Mouse (Mus musculus) embryonic facial prominence, embryonic 11.5 days (tissue): Measurements from ENCODE around the gene Phf14. TPM values are rescaled to one million over a fixed set of nuclear protein-coding genes. Genes with fewer than 3 reads are reported as not detected.

Experiments used
- ATAC-seq: fragments of 200-750 bp; cut with Nextera tagmentation; replicated peaks from 2 replicates; pipeline ENCODE4 v1.8.0; 2017; ENCODE audit warnings: low read depth; ENCODE audit not compliant: insufficient number of reproducible peaks, low FRiP score, low TSS enrichment
- DNase-seq: peaks from one replicate; pipeline ENCODE4 v3.0.0-alpha.2; 2015; ENCODE audit warnings: low spot score
- H3K27ac ChIP-seq: fragments of 300-500 bp; sonication (generic); replicated peaks from 2 replicates; pipeline ENCODE4 v1.5.1; 2014; ENCODE audit warnings: mild to moderate bottlenecking, low read depth, low read length, control low read depth
- H3K27me3 ChIP-seq: fragments of 300-500 bp; sonication (generic); 2 replicates; pipeline ENCODE4 v1.6.1; 2014; ENCODE audit warnings: mild to moderate bottlenecking, low read length, moderate library complexity, mixed read lengths; ENCODE audit not compliant: control insufficient read depth, insufficient read depth
- H3K36me3 ChIP-seq: fragments of 300-500 bp; sonication (generic); replicated peaks from 2 replicates; pipeline ENCODE4 v1.6.1; 2014; ENCODE audit warnings: low read depth, mild to moderate bottlenecking, low read length, moderate library complexity, mixed read lengths; ENCODE audit not compliant: control insufficient read depth, insufficient read depth
- H3K4me1 ChIP-seq: fragments of 300-500 bp; sonication (generic); 2 replicates; pipeline ENCODE4 v1.6.1; 2014; ENCODE audit warnings: low read length, mixed read lengths; ENCODE audit not compliant: control insufficient read depth, insufficient read depth
- H3K4me2 ChIP-seq: fragments of 300-500 bp; sonication (generic); 2 replicates; pipeline ENCODE4 v1.6.1; 2014; ENCODE audit warnings: low read depth, mild to moderate bottlenecking, control low read depth, low read length, moderate library complexity
- H3K4me3 ChIP-seq: fragments of 300-500 bp; sonication (generic); 2 replicates; pipeline ENCODE4 v1.5.1; 2014; ENCODE audit warnings: low read depth, low read length, control low read depth
- H3K9ac ChIP-seq: fragments of 300-500 bp; sonication (generic); replicated peaks from 2 replicates; pipeline ENCODE4 v1.6.1; 2014; ENCODE audit warnings: mild to moderate bottlenecking, control low read depth, low read length
- H3K9me3 ChIP-seq: fragments of 300-500 bp; sonication (generic); replicated peaks from 2 replicates; pipeline ENCODE4 v1.6.1; 2016; ENCODE audit warnings: mild to moderate bottlenecking, low read length, inconsistent platforms, mixed read lengths; ENCODE audit not compliant: control insufficient read depth
- WGBS: fragments of 180-500 bp; shearing (Covaris S2); extraction: QIAGEN DNeasy Blood & Tissue Kit; methylation state at CpG from one replicate; pipeline ENCODE4 v1.1.7; 2014; 5-methylcytosine and 5-hydroxymethylcytosine counted together
- polyA plus RNA-seq: library from polyadenylated mRNA; unstranded; fragments of >200 nt; fragmentation: Nextera tagmentation; extraction: Ambion mirVana; gene quantifications from 2 replicates; pipeline ENCODE4 v1.2.1, GENCODE M21; 2014

The Phf14 gene
- polyA plus RNA-seq, 1 experiment from 2014 or later, result 106 TPM

- 97% methylated on average over 7 of the region's 7 CpGs for WGBS
Measured at GRCm38 (mm10) chr6:11933403-11933802, 25.8 kb downstream of the Phf14 start.

DNA sequence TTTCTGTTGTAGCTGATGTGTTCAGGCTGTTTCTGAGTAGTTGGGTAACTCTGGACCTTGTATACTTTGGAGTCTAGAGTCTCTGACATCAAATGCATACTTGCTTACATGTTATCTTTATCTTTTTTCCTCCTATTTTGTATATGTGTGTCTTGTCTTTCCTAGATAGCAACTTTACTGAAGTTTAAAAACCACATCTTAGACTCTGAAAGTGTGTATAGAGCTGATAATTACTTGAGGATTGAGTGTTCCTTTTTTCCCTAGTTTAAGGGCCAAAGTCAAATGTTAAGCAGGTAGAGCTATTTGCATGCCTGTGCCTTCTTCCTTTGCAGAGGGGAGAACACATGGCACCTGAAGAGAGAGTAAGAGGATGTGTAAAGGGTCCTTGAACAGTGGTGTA, 33.3 kb downstream of the Phf14 start:
- Histone ChIP-seq H3K27ac (no peak overlapping the region), H3K4me3 (no peak overlapping the region), H3K9ac (no peak overlapping the region), H3K27me3 (no peaks in the 10 kb centered on the region), H3K4me1 (no peaks in the 10 kb centered on the region), H3K36me3 (peaks cover 3% of the 10 kb centered on the region; the same call in 1 of the 2 replicates), H3K4me2 (no peak overlapping the region), H3K9me3 (no peaks in the 10 kb centered on the region)
- ATAC-seq (no peak), DNase-seq (no peak)

More at GRCm38 (mm10) chr6:11933403-11933802, 25.8 kb downstream of the Phf14 start:
- Histone ChIP-seq H3K27me3 (no peaks in the 10 kb centered on the region), H3K36me3 (no peaks in the 10 kb centered on the region), H3K4me3 (no peak overlapping the region), H3K4me1 (no peaks in the 10 kb centered on the region), H3K27ac (no peak overlapping the region), H3K4me2 (no peak overlapping the region), H3K9ac (no peak overlapping the region), H3K9me3 (no peaks in the 10 kb centered on the region)
- DNase-seq, result no peak
- no peak for ATAC-seq

DNA sequence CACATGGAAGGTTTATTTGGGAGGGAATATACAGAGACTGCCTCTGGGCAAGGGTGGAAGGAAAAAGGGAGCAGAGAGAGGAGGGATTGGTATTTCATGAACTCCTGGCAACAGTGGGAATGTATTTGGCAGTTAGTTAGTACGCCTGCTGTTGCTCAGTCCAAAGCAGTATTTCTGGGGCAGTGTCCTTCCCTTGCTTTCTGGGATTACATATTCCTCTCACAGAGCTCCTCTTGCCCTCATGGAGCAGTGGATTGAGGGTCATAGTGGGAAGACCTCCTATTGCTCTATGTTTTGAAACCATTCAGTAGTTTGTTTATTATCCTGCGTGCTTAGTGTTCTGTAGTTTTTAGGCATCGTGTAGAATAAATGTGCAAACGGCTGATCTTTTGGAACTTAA, 34.5 kb downstream of the Phf14 start:
- 93% methylated on average over 4 of the region's 4 CpGs for WGBS
- no peak overlapping the region for H3K9ac ChIP-seq
- H3K27me3 ChIP-seq, result no peaks in the 10 kb centered on the region
- no peaks in the 10 kb centered on the region for H3K9me3 ChIP-seq
- H3K4me2 ChIP-seq, result no peak overlapping the region
- peaks cover 3% of the 10 kb centered on the region; the same call in 1 of the 2 replicates for H3K36me3 ChIP-seq
- no peak overlapping the region for H3K27ac ChIP-seq
- H3K4me3 ChIP-seq, result no peak overlapping the region
- no peaks in the 10 kb centered on the region for H3K4me1 ChIP-seq
- DNase-seq, result no peak
- no peak for ATAC-seq

- ATAC-seq (no peak), DNase-seq (no peak)
- Histone ChIP-seq H3K27me3 (no peaks in the 10 kb centered on the region), H3K36me3 (peaks cover 3% of the 10 kb centered on the region; the same call in 1 of the 2 replicates), H3K9me3 (no peaks in the 10 kb centered on the region), H3K4me2 (no peak overlapping the region), H3K4me1 (no peaks in the 10 kb centered on the region), H3K4me3 (no peak overlapping the region), H3K27ac (no peak overlapping the region), H3K9ac (no peak overlapping the region)
- WGBS, result 90% methylated on average over 1 of the region's 1 CpGs
Measured at GRCm38 (mm10) chr6:11948100-11948499, 40.5 kb downstream of the Phf14 start.

- 93% methylated on average over 7 of the region's 7 CpGs for WGBS
- Histone ChIP-seq H3K27me3 (no peaks in the 10 kb centered on the region), H3K9me3 (no peaks in the 10 kb centered on the region), H3K9ac (no peak overlapping the region), H3K4me3 (no peak overlapping the region), H3K27ac (no peak overlapping the region), H3K4me1 (no peaks in the 10 kb centered on the region), H3K36me3 (peaks cover 4% of the 10 kb centered on the region), H3K4me2 (no peak overlapping the region)
- ATAC-seq, result no peak
- no peak for DNase-seq
Measured at GRCm38 (mm10) chr6:11960172-11960571, 52.6 kb downstream of the Phf14 start.

GRCm38 (mm10) chr6:11993782-11994181, 86.2 kb downstream of the Phf14 start:
- Histone ChIP-seq H3K27ac (no peak overlapping the region), H3K27me3 (no peaks in the 10 kb centered on the region), H3K9ac (no peak overlapping the region), H3K9me3 (no peaks in the 10 kb centered on the region), H3K4me3 (no peak overlapping the region), H3K4me2 (no peak overlapping the region), H3K36me3 (no peaks in the 10 kb centered on the region), H3K4me1 (no peaks in the 10 kb centered on the region)
- WGBS, result 100% methylated on average over 1 of the region's 1 CpGs
- DNase-seq (no peak), ATAC-seq (no peak)

DNA sequence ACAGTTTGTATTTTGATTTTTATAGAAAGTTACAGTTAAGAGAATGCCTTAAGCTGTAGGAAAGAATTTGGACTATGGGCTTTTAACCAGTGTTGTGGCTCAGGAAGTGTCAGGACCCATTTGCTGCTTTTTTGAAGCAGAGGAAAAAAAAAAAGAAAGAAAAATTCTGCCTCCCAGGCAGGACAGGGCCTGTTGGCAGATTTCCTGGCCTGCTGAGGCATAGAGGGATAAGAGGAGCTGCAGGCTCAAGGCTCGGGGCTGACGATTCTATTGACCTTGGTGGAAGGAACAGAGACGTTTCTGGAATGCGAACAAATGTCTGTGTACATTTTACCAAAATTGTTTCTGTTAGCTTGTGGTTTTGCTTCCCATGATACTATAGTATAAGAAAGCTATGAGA, 91.0 kb downstream of the Phf14 start:
- Histone ChIP-seq H3K4me2 (no peak overlapping the region), H3K9ac (no peak overlapping the region), H3K4me3 (no peak overlapping the region), H3K27me3 (no peaks in the 10 kb centered on the region), H3K36me3 (no peaks in the 10 kb centered on the region), H3K9me3 (no peaks in the 10 kb centered on the region), H3K27ac (no peak overlapping the region), H3K4me1 (no peaks in the 10 kb centered on the region)
- ATAC-seq (no peak), DNase-seq (no peak)
- 88% methylated on average over 4 of the region's 4 CpGs for WGBS

DNA sequence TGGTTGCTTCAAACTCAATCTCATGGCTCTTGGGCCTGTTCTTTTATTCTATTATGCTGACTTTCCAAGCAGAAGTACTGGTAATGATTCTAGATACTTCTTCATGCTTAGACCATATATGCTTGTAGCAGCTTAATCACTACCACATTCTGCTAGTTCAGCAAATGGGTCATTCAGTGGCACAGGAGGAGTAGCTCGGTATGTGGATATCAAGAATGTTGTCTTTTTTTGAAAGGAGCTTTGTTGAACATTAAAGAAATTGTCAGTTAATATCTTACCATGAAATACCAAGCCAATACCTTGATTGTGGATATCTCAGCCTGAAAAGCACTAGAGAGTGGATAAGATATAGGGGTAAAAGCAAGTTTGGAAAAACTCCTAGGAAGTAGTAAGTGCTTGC, 91.9 kb downstream of the Phf14 start:
- 83% methylated on average over 1 of the region's 1 CpGs for WGBS
- no peak overlapping the region for H3K4me3 ChIP-seq
- no peak overlapping the region for H3K9ac ChIP-seq
- H3K36me3 ChIP-seq, result no peaks in the 10 kb centered on the region
- H3K27me3 ChIP-seq, result no peaks in the 10 kb centered on the region
- no peaks in the 10 kb centered on the region for H3K4me1 ChIP-seq
- H3K27ac ChIP-seq, result no peak overlapping the region
- ATAC-seq, result no peak
- H3K9me3 ChIP-seq, result no peaks in the 10 kb centered on the region
- no peak overlapping the region for H3K4me2 ChIP-seq
- DNase-seq, result no peak
